Mouse (Mus musculus): ENCODE measurements around the gene Tmc3. TPM values are rescaled to one million over a fixed set of nuclear protein-coding genes. Genes with fewer than 3 reads are reported as not detected.

The Tmc3 gene
- polyA plus RNA-seq, 2 experiments: 0.17 to 0.18 TPM

- 59% methylated on average over 5 of the region's 5 CpGs for WGBS (ENCODE audit: insufficient replicate concordance)
- DNase-seq (ENCODE audit: low read depth in 3 of 3, low spot score in 3 of 3) (no peak), ATAC-seq (ENCODE audit: insufficient read depth) (no peak)
- H3K27me3 ChIP-seq (ENCODE audit: control insufficient read depth, insufficient read depth, low read length): no peaks in the 10 kb centered on the region
- no peak overlapping the region for H3K27ac ChIP-seq
- H3K9me3 ChIP-seq (ENCODE audit: control insufficient read depth, low read length): no peaks in the 10 kb centered on the region
- H3K4me3 ChIP-seq (ENCODE audit: insufficient read depth in 1 of 2, low read depth in 2 of 2, low read length in 2 of 2): no peak overlapping the region
- H3K36me3 ChIP-seq (replicated peaks; ENCODE audit: control insufficient read depth, insufficient read depth, low read depth): no peaks in the 10 kb centered on the region
- no peaks in the 10 kb centered on the region for H3K4me1 ChIP-seq (replicated peaks; ENCODE audit: control insufficient read depth in 2 of 2, insufficient read depth in 2 of 2, low read length in 1 of 2)
- no peak overlapping the region for H3K4me2 ChIP-seq (ENCODE audit: low read depth)
- no peak; the same call in 1 of the 2 replicates for TF ChIP-seq CTCF (IDR thresholded peaks at IDR 0.05; ENCODE audit: low read depth)
- H3K9ac ChIP-seq (replicated peaks): no peak overlapping the region; the same call in 1 of the 2 replicates
These were observed 34.7 kb upstream of the Tmc3 start for GRCm38 (mm10) chr7:83549951-83550407.

GRCm38 (mm10) chr7:83554477-83554876 is 30.2 kb upstream of the Tmc3 start:
- Histone ChIP-seq H3K4me3 (ENCODE audit: insufficient read depth in 1 of 2, low read depth in 2 of 2, low read length in 2 of 2) (no peak overlapping the region), H3K36me3 (replicated peaks; ENCODE audit: control insufficient read depth, insufficient read depth, low read depth) (no peaks in the 10 kb centered on the region), H3K4me1 (replicated peaks; ENCODE audit: control insufficient read depth in 2 of 2, insufficient read depth in 2 of 2, low read length in 1 of 2) (no peaks in the 10 kb centered on the region), H3K27me3 (ENCODE audit: control insufficient read depth, insufficient read depth, low read length) (no peaks in the 10 kb centered on the region), H3K4me2 (ENCODE audit: low read depth) (no peak overlapping the region), H3K9ac (replicated peaks) (no peak overlapping the region), H3K9me3 (ENCODE audit: control insufficient read depth, low read length) (no peaks in the 10 kb centered on the region), H3K27ac (no peak overlapping the region)
- WGBS (ENCODE audit: insufficient replicate concordance): 46% methylated on average over 6 of the region's 6 CpGs
- DNase-seq (ENCODE audit: low read depth in 3 of 3, low spot score in 3 of 3): no peak
- TF ChIP-seq EP300 (IDR thresholded peaks at IDR 0.05; ENCODE audit: low read depth) (no peak), CTCF (IDR thresholded peaks at IDR 0.05; ENCODE audit: low read depth) (no peak)
- no peak for ATAC-seq (ENCODE audit: insufficient read depth)

GRCm38 (mm10) chr7:83556488-83556887 is 28.2 kb upstream of the Tmc3 start:
- DNase-seq (ENCODE audit: low read depth in 3 of 3, low spot score in 3 of 3) (no peak), ATAC-seq (ENCODE audit: insufficient read depth) (no peak)
- Histone ChIP-seq H3K27me3 (ENCODE audit: control insufficient read depth, insufficient read depth, low read length) (no peaks in the 10 kb centered on the region), H3K27ac (no peak overlapping the region), H3K36me3 (replicated peaks; ENCODE audit: control insufficient read depth, insufficient read depth, low read depth) (no peaks in the 10 kb centered on the region), H3K4me1 (replicated peaks; ENCODE audit: control insufficient read depth in 2 of 2, insufficient read depth in 2 of 2, low read length in 1 of 2) (no peaks in the 10 kb centered on the region), H3K4me2 (ENCODE audit: low read depth) (no peak overlapping the region), H3K4me3 (ENCODE audit: insufficient read depth in 1 of 2, low read depth in 2 of 2, low read length in 2 of 2) (no peak overlapping the region), H3K9me3 (ENCODE audit: control insufficient read depth, low read length) (no peaks in the 10 kb centered on the region), H3K9ac (replicated peaks) (no peak overlapping the region)
- TF ChIP-seq EP300 (IDR thresholded peaks at IDR 0.05; ENCODE audit: low read depth) (no peak), CTCF (IDR thresholded peaks at IDR 0.05; ENCODE audit: low read depth) (no peak)
- WGBS (ENCODE audit: insufficient replicate concordance): 35% methylated on average over 2 of the region's 2 CpGs

GRCm38 (mm10) chr7:83558741-83559280 is 25.9 kb upstream of the Tmc3 start:
- no peaks in the 10 kb centered on the region for H3K9me3 ChIP-seq (ENCODE audit: control insufficient read depth, low read length)
- H3K4me3 ChIP-seq (ENCODE audit: insufficient read depth in 1 of 2, low read depth in 2 of 2, low read length in 2 of 2): no peak overlapping the region
- H3K9ac ChIP-seq (replicated peaks): no peak overlapping the region
- H3K27me3 ChIP-seq (ENCODE audit: control insufficient read depth, insufficient read depth, low read length): no peaks in the 10 kb centered on the region
- DNase-seq (ENCODE audit: low read depth in 3 of 3, low spot score in 3 of 3) (no peak), ATAC-seq (ENCODE audit: insufficient read depth) (no peak)
- TF ChIP-seq EP300 (IDR thresholded peaks at IDR 0.05; ENCODE audit: low read depth): no peak
- TF ChIP-seq CTCF (IDR thresholded peaks at IDR 0.05; ENCODE audit: low read depth): no peak
- 54% methylated on average over 5 of the region's 5 CpGs for WGBS (ENCODE audit: insufficient replicate concordance)
- no peaks in the 10 kb centered on the region for H3K36me3 ChIP-seq (replicated peaks; ENCODE audit: control insufficient read depth, insufficient read depth, low read depth)
- H3K4me2 ChIP-seq (ENCODE audit: low read depth): no peak overlapping the region
- H3K27ac ChIP-seq: no peak overlapping the region
- H3K4me1 ChIP-seq (replicated peaks; ENCODE audit: control insufficient read depth in 2 of 2, insufficient read depth in 2 of 2, low read length in 1 of 2): no peaks in the 10 kb centered on the region

GRCm38 (mm10) chr7:83559495-83559894 is 25.2 kb upstream of the Tmc3 start:
- Histone ChIP-seq H3K27ac (no peak overlapping the region), H3K4me1 (replicated peaks; ENCODE audit: control insufficient read depth in 2 of 2, insufficient read depth in 2 of 2, low read length in 1 of 2) (no peaks in the 10 kb centered on the region), H3K9ac (replicated peaks) (no peak overlapping the region), H3K36me3 (replicated peaks; ENCODE audit: control insufficient read depth, insufficient read depth, low read depth) (no peaks in the 10 kb centered on the region), H3K27me3 (ENCODE audit: control insufficient read depth, insufficient read depth, low read length) (no peaks in the 10 kb centered on the region), H3K4me3 (ENCODE audit: insufficient read depth in 1 of 2, low read depth in 2 of 2, low read length in 2 of 2) (no peak overlapping the region), H3K4me2 (ENCODE audit: low read depth) (no peak overlapping the region), H3K9me3 (ENCODE audit: control insufficient read depth, low read length) (no peaks in the 10 kb centered on the region)
- no peak for TF ChIP-seq CTCF (IDR thresholded peaks at IDR 0.05; ENCODE audit: low read depth)
- TF ChIP-seq EP300 (IDR thresholded peaks at IDR 0.05; ENCODE audit: low read depth): no peak
- WGBS (ENCODE audit: insufficient replicate concordance): 49% methylated on average over 3 of the region's 3 CpGs
- DNase-seq (ENCODE audit: low read depth in 3 of 3, low spot score in 3 of 3): no peak
- no peak for ATAC-seq (ENCODE audit: insufficient read depth)

Measured in liver, embryonic 14.5 days (tissue).